Mouse (Mus musculus): ENCODE measurements around the gene Prim1.

DNA sequence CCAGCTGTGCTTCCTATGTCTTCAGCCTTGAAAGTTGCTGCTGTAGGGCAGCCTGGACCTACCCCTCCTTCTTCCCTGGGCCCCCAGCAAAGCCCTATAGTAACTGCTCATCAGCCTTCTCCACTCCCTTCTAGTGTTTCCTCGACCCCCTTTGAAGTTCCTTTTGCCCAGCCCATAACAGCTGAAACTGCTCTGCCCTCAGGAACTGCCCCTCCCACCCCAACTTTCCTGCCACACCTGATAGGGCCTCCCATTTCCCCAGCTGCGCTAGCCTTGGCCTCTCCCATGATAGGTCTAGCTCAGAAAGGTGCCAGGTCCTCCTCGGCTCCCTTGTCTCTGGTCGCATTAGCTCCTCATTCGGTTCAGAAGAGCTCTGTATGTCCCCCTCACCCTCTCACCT is 24.2 kb downstream of the Prim1 start:
- TF ChIP-seq POLR2A (IDR thresholded peaks at IDR 0.05; ENCODE audit: borderline replicate concordance, extremely low read depth, insufficient read depth, insufficient read length, poor library complexity, severe bottlenecking) (no peak), CTCF (IDR thresholded peaks at IDR 0.05; ENCODE audit: borderline replicate concordance, extremely low read depth, insufficient read depth, insufficient read length) (no peak)
